Mouse (Mus musculus): ENCODE measurements around the gene Zfp316.

Gene Zfp316

GRCm38 (mm10) chr5:143279247-143279646, 9.4 kb upstream of the Zfp316 start:
- DNase-seq (ENCODE audit: low spot score in 2 of 2): no peak

DNA sequence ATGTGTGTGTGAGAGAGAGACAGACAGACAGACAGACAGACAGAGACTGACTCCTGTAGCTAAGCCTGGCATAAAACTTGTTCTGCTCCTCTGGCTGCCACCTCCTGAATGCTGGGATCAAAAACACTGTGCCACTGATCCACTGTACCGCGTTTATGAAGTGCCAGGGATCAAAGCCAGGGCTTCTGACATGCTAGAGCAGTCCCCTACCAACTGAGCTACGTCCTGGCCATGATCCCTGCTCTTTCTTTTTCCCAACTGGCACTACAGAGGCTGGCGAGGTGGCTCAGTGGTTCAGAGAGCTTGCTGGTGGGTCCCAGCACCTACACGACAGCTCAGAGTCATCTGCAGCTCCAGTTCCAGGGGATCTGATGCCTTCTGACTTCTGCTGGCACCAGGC, 5.9 kb upstream of the Zfp316 start:
- no peak for DNase-seq (ENCODE audit: low spot score in 2 of 2)

- no peak for DNase-seq (ENCODE audit: low spot score in 2 of 2)
Measured at GRCm38 (mm10) chr5:143272540-143273330, 2.9 kb upstream of the Zfp316 start.

DNA sequence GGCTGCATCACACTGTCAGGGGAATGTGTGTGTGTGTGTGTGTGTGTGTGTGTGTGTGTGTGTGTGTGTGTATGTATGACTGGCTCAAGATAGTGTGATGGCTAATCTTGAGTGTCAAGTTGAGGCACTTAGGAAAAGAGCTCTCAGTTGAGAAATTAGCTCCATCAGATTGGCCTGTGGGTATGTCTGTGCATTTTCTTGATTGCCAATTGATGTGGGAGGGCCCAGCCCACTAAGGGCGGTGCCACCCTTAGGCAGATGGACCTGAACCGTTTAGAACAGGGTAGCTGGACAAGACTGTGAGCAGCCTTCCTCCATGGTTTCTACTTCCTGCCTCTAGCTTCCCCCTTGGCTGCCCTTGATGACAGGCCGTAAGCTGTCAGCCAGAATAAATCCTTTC, 2.3 kb upstream of the Zfp316 start:
- no peak for DNase-seq (ENCODE audit: low spot score in 2 of 2)

DNA sequence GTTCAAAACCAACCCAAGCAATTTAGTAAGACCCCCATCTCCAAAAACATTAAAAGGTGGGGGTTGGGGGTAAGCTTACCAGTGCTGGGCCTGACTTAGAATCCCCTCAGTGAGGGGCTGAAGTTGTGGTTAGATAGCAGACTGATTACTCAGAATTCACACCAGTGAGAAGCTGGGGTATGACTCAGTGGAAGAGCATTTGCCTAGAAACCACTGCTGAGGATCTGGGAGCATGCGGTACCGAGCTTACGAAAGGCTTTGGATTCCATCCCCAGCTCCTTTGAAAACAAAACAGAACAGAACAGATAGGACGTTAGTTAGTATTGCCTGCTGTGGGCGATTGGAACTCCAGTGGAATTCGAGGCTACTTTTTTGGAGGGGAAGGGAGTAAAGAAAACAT, 1.8 kb upstream of the Zfp316 start:
- no peak for DNase-seq (ENCODE audit: low spot score in 2 of 2)

DNA sequence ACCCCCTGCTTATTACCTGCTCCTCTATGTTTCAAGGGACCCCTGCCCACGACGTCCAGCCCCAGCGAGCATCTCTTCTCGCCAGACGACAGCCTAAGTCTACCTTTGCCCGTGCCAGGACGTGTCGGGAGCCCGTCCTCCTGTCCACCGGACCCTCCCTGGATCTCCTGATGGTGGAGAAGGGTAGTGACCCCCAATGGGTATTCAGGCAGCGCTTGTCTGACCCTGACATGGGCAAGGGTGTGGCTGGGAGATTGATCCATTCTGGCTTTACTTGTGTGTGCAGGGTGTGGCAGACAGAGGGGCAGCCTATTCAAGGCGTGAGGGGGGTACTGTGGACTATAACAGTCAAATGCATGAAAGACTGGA, 313 bp upstream of the Zfp316 start:
- no peak for DNase-seq (ENCODE audit: low spot score in 2 of 2)

DNA sequence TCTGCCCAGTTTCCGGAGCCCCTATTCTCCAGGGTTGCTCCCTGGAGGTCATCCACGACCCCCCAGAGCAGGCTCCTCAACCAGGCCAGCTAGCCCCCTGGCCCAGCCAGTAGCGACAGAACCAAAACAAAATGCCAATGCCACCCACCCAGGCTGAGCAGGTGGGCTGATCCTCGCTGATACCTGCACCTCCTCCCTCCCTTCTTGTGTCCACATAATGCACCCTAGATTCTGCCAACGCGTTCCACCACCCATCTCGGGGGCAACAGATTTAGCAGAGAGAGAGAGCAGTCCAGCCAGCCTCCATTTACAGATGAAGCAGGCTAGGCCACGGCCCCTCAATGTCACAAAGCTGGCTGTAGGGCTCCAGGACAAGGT, 848 bp downstream of the Zfp316 start:
- DNase-seq (ENCODE audit: low spot score in 2 of 2): no peak

- no peak for DNase-seq (ENCODE audit: low spot score in 2 of 2)
Measured at GRCm38 (mm10) chr5:143266794-143267193, 3.0 kb downstream of the Zfp316 start.

DNA sequence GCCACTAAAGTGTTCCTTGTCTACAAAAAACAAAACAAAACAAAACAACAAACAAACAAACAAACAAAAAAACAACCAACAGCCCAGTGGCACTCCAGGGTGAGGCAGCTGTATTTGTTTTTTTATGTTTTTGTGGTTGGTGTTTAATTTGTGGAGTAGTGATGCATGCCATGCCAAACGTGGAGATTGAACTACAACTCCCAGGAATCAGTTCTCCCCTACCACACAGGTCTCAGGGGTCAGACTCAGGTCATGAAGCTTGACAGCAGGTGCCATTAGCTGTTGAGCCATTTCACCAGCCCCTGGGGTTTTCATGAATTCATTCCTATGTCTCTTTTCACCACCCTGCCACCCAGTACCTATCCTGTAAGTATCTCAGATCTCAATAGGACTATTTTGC, 4.4 kb downstream of the Zfp316 start:
- no peak for DNase-seq (ENCODE audit: low spot score in 2 of 2)

DNA sequence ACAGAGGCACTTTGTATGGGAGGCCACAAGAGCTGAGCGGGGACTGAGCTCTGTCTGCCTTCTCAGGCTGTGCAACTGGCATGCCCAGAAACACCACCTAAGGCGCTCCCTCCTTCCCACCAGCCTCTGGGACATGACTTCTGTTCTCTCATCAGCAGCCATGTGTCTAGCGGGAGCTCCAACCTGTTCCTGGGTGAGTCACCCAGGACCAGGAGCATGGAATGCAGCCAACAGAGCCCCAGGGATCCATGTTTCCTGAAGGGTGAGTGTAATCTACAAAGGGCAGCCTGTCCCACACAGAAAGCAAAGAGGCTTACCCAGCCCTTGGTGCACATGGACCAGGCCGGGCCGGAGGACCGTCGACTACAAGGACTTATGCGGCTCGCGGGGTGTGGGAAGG, 5.1 kb downstream of the Zfp316 start:
- DNase-seq (ENCODE audit: low spot score in 2 of 2): no peak

- DNase-seq (ENCODE audit: low spot score in 2 of 2): no peak
Measured at GRCm38 (mm10) chr5:143261636-143262035, 8.2 kb downstream of the Zfp316 start.

GRCm38 (mm10) chr5:143255802-143256201, 14.0 kb downstream of the Zfp316 start:
- DNase-seq (ENCODE audit: low spot score in 2 of 2): no peak

GRCm38 (mm10) chr5:143255131-143255519, 14.7 kb downstream of the Zfp316 start:
- no peak for DNase-seq (ENCODE audit: low spot score in 2 of 2)

DNA sequence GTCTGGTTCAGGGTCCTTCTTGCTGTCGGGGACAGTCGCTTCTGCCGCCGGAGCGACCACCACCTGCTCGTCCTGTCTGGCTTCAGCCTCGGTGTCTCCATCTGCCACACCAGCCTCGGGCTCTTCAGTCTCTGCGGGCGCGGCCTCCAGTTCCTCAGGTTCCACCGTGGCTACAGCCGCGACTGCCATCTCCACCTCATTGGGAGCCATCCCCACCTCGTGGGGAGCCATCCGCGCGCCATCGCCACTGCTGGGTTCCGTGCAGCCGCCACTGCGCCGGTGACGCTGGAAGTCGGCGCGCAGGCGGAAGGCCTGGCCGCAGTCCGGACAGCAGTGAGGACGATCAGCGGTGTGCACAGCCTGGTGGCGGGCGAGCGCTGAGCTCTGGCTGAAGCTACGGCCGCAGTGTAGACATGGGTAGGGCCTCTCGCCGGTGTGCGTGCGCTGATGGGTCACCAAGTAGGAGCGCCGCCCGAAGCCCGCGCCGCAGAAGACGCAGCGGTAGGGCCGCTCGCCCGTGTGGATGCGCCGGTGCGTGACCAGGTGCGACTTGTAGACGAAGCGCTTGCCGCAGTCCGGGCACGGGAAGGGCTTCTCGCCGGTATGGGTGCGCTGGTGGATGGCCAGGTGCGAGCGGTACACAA, 15.2 kb downstream of the Zfp316 start:
- DNase-seq (ENCODE audit: low spot score in 2 of 2): no peak

GRCm38 (mm10) chr5:143253881-143254486, 15.8 kb downstream of the Zfp316 start:
- DNase-seq (ENCODE audit: low spot score in 2 of 2): no peak

- no peak for DNase-seq (ENCODE audit: low spot score in 2 of 2)
Measured at GRCm38 (mm10) chr5:143253186-143253880, 16.5 kb downstream of the Zfp316 start.

- DNase-seq (ENCODE audit: low spot score in 2 of 2): no peak
Measured at GRCm38 (mm10) chr5:143252791-143253185, 17.0 kb downstream of the Zfp316 start.

GRCm38 (mm10) chr5:143252039-143252438, 17.8 kb downstream of the Zfp316 start:
- no peak for DNase-seq (ENCODE audit: low spot score in 2 of 2)

DNA sequence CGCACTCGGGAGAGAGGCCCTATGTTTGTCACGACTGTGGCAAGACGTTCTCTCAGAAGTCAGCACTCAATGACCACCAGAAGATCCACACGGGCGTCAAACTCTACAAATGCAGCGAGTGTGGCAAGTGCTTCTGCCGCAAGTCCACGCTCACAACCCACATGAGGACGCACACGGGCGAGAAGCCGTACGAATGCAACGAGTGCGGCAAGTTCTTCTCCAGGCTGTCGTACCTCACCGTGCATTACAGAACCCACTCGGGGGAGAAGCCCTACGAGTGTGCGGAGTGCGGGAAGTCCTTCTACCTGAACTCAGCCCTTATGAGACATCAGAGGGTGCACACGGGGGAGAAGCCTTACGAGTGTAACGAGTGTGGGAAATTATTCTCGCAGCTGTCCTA, 24.9 kb downstream of the Zfp316 start:
- no peak for DNase-seq (ENCODE audit: low spot score in 2 of 2)

DNA sequence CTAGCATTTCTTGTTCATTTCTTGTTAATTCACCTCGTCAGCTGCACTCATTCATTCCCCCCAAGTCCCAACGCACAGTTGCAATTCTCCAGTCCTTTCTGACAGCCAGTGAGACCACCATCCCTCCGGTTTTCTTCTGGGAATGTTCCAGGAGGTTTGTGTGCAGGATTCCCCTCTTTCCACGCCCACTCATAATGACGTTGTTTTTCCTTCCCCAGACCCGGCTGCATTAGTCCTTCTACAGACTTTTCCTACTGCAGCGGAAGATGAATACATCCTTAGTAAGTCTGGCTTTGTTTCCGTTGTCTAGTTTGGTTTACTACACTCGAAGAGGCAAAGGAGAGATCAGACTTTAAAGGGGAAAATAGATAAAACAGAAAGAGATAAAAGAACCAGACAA, 33.8 kb downstream of the Zfp316 start:
- DNase-seq (ENCODE audit: low spot score in 2 of 2): no peak

DNA sequence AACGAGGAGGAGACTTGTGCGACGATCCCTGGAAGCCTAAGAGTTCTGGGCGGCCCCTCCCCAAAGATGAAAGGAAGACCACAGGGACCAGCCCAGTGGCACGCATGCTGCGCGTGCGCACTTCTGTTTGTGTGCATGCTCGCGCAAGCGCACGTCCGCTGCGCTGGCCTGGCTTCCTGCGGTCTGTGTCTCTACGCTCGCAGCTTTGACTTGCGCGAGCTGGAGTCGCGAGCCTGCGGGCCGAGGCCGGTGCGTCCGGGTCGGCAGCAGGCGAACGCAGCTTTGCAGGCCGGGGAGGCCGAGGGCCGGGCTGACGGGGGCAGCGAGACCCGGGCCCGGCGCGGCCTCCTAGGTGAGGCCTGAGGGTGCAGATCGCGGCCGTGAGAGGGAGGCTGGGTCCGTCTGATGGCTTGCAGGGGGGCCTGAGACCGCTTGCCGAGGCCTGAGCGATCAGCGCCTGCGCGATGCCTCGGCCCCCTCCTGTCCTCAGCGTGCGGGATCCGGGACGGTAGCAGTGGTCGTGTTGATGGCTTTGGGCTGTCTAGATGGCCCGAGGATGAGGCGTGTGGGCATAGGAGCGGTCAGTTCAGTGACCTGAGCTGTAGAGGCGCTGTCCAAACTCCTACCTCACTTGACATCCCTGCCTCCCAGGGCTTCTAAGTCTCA, 34.7 kb downstream of the Zfp316 start, which contains the start of gene Zfp12:
Gene Zfp12, plus strand, starts transcription at position 136 of the 666 bp plus-strand sequence.
- peak; percentile 90 to 94 for DNase-seq (ENCODE audit: low spot score in 2 of 2)

DNA sequence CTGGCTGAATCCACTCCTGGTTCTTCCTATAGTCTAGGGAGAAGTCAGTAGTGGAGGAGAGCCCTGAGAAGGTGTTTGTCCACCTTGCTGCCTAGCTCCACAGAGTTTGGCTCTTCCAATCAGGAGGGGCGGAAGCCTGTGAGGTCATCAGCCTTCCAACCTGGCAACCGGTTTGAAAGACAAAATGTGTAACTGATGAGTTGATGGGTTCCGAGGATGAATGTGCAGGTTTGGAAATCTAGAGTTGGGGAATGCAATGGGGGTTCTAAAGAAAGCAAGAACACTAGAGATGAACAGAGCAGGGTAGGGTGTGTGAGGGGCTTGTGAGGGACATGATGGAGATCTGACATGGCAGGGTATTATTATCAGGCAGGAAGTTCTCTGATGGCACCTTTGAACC, 43.0 kb downstream of the Zfp316 start, which contains the start of gene Spdye4a:
Gene Spdye4a, minus strand, starts transcription at position 101 of the 400 bp plus-strand sequence.
- DNase-seq (ENCODE audit: low spot score in 2 of 2): no peak
